Comparison of ENCODE assay signal across 32 mouse cellular contexts in the genomic region with DNA sequence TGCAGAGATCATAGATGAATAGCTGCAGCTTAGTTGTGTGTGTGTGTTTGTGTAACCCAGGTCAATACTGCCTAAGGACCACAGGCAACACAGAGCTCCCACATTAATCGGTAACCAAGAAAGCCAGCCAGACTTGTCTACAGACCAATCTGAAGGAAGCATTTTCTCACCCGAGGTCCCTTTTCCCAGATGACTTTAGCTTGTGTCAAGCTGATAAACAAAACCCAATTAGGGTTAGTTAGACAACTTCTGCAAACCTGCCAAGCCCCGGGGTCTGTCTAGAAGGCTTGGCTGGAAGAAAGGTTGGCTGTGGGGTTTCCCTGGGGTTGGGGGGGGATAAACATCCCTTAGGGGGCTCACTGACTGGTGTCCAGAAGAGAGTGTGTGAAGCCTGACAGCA. TPM values are rescaled to one million over a fixed set of nuclear protein-coding genes. Genes with fewer than 3 reads are reported as not detected.
"Had no signal": no experiment of that assay in that cellular context is flagged by ENCODE, and none has a peak within 500 bp of the region (broad histone marks: within the 10 kb centered on the region; RNA-seq: fewer than 3 reads in every experiment).

No protein-coding gene starts in this region.

- H3K9me3 ChIP-seq: heart, embryonic 13.5 days; heart, embryonic 15.5 days; hindbrain, embryonic 10.5 days; hindbrain, embryonic 12.5 days; kidney, embryonic 15.5 days; limb, embryonic 13.5 days; limb, embryonic 15.5 days; liver, embryonic 12.5 days had no signal

- H3K27me3 ChIP-seq: heart, embryonic 13.5 days; heart, embryonic 15.5 days; hindbrain, embryonic 12.5 days; kidney, embryonic 15.5 days; limb, embryonic 13.5 days; limb, embryonic 15.5 days; liver, embryonic 12.5 days had no signal

- H3K4me3 ChIP-seq: gastrocnemius, adult 2 months; heart, adult 2 months; heart, embryonic 13.5 days; heart, embryonic 15.5 days; hindbrain, embryonic 10.5 days; hindbrain, embryonic 12.5 days; kidney, embryonic 15.5 days; limb, embryonic 13.5 days; limb, embryonic 15.5 days; liver, embryonic 12.5 days had no signal

- H3K27ac ChIP-seq: gastrocnemius, adult 2 months; heart, adult 2 months; heart, embryonic 13.5 days; heart, embryonic 15.5 days; hindbrain, embryonic 10.5 days; hindbrain, embryonic 12.5 days; hindbrain, embryonic 14.5 days; kidney, embryonic 15.5 days; kidney, postnatal 0 days; limb, embryonic 13.5 days; limb, embryonic 15.5 days had no signal

- H3K9ac ChIP-seq: heart, embryonic 13.5 days; heart, embryonic 15.5 days; hindbrain, embryonic 12.5 days; hindbrain, embryonic 14.5 days; kidney, embryonic 15.5 days; limb, embryonic 13.5 days; limb, embryonic 15.5 days had no signal

- DNase-seq: gastrocnemius, adult 2 months; gastrocnemius, postnatal 10 days; gastrocnemius, postnatal 25 days; heart, adult 2 months; heart, postnatal 4 days; kidney, adult 11 months; kidney, adult 2 months; kidney, adult 9 months; kidney, postnatal 14 days; kidney, postnatal 36 days; layer of hippocampus, adult 9-11 months; layer of hippocampus, postnatal 36 days; left cerebral cortex, postnatal 4 days had no signal

- ATAC-seq: hindbrain, embryonic 16.5 days; inflammation-experienced regulatory T-cells, adult 6 months; intestine, embryonic 16.5 days; liver, embryonic 12.5 days had no signal

- H3K4me2 ChIP-seq: heart, embryonic 11.5 days; heart, embryonic 13.5 days; heart, embryonic 15.5 days; hindbrain, embryonic 12.5 days; hindbrain, embryonic 14.5 days; kidney, embryonic 15.5 days; limb, embryonic 13.5 days; limb, embryonic 15.5 days had no signal

RNA-seq across cellular contexts. Expression of a gene that starts 55.9 kb away (rescaled TPM):
- total RNA-seq: gastrocnemius, postnatal 10 days; gastrocnemius, postnatal 25 days; gastrocnemius, postnatal 4 days; granulocyte monocyte progenitor cell, adult 5-6 weeks; heart, postnatal 4 days had no signal
- polyA plus RNA-seq: heart, adult 2 months; hindbrain, embryonic 14.5 days; inflammation-experienced regulatory T-cells, adult 6 months; intestine, embryonic 16.5 days; kidney, adult 2 months; kidney, postnatal 0 days; large intestine, adult 2 months; limb, embryonic 11.5 days; limb, embryonic 15.5 days; liver, adult 2 months; liver, embryonic 12.5 days had no signal
